Mouse (Mus musculus): ENCODE measurements around the gene Smg6. TPM values are rescaled to one million over a fixed set of nuclear protein-coding genes. Genes with fewer than 3 reads are reported as not detected.

The Smg6 gene
- total RNA-seq, 2 experiments from 2014 or later: 9.4 to 10.1 TPM

Small RNAs within 50 kb of the gene (microRNA-seq; reads per million reads assigned to microRNA genes)
- 229 to 282 reads per million in 2 experiments for gene Mir132 (ENCODE audit: borderline replicate concordance in 2 of 2)
- gene Mir212 (ENCODE audit: borderline replicate concordance in 2 of 2): 1.5 to 10.6 reads per million in 2 experiments

Other genes with a start within 250 kb of the Smg6 start
- gene Pafah1b1, start 201.2 kb upstream of the Smg6 start, total RNA-seq (2021): 100 to 1,000 TPM in 1 of 2 experiments, 10 to 100 TPM in 1; 96.4 to 101 TPM
- gene Mettl16, start 155.0 kb upstream of the Smg6 start, total RNA-seq (2021): 10 to 100 TPM in 1 of 2 experiments, 1 to 10 TPM in 1; 8.4 to 10.9 TPM
- 1 to 10 TPM; 5.3 to 5.6 TPM for gene Mnt, start 94.9 kb upstream of the Smg6 start, total RNA-seq (2021)
- 1 to 10 TPM; 1.4 to 2.0 TPM for gene Sgsm2, start 28.8 kb upstream of the Smg6 start, total RNA-seq (2021)
- 10 to 100 TPM; 19.0 to 22.7 TPM for gene Tsr1, start 27.8 kb upstream of the Smg6 start, total RNA-seq (2021)
- gene Srr, start 125 bp downstream of the Smg6 start, total RNA-seq (2021): 10 to 100 TPM; 20.1 to 21.9 TPM
- 1 to 10 TPM; 5.7 to 5.9 TPM for gene Hic1, start 243.7 kb downstream of the Smg6 start, total RNA-seq (2021)

All from gastrocnemius, postnatal 25 days (tissue).